Mouse (Mus musculus): ENCODE measurements around the gene Trim61. TPM values are rescaled to one million over a fixed set of nuclear protein-coding genes. Genes with fewer than 3 reads are reported as not detected.

Gene Trim61
- polyA plus RNA-seq, 1 experiment from 2014 or later, result 0.09 TPM

DNA sequence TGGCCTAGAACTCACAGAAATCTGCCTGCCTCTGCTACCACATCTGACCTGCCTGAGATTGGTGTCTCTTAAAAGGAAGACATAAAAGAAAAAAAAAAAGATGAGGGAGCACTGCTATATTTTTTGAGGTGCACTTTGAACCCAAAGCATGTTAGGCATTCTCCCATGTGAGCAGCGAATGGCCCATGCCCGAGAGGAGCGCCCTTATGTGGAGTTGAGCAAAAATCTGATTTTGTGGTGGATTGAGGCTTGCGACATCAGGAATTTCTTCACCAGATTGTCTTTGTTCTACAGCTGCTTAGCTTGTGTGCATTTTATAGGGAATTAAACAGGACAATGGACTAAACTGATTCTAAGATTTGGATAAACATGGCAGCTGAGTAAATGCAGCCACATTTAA is 28.9 kb upstream of the Trim61 start:
- no peak for ATAC-seq (ENCODE audit: low FRiP score)
- no peaks in the 10 kb centered on the region for H3K4me1 ChIP-seq (replicated peaks; ENCODE audit: control insufficient read depth, insufficient read depth, low read length)
- H3K9me3 ChIP-seq (ENCODE audit: control insufficient read depth, low read length), result no peaks in the 10 kb centered on the region
- H3K4me2 ChIP-seq (replicated peaks), result no peak overlapping the region
- no peaks in the 10 kb centered on the region for H3K36me3 ChIP-seq (replicated peaks; ENCODE audit: control insufficient read depth, insufficient read depth)
- no peaks in the 10 kb centered on the region for H3K27me3 ChIP-seq (ENCODE audit: control insufficient read depth, insufficient read depth, low read length)
- 96% methylated on average over 4 of the region's 4 CpGs for WGBS
- H3K9ac ChIP-seq, result no peak overlapping the region
- no peak overlapping the region for H3K27ac ChIP-seq
- no peak overlapping the region for H3K4me3 ChIP-seq (replicated peaks; ENCODE audit: low read length)
- DNase-seq (ENCODE audit: low spot score), result no peak

DNA sequence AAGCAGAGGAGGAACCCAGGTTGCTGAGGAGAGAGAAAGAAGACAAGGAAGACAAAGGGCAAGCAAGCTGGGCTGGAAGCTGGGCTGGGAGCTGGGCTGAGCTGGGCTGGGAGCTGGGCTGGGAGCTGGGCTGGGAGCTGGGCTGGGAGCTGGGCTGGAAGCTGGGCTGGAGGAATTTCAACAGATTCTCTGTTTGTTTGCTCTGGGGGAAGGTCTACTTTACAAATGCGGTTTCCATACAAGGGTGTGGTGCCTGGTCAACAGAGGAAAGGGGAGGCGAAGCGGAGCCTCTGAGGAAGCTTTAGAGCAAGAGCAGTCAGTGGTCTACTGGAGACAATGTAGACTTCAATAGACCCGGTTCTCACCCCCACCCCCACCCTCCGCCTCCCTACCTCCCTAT is 28.2 kb upstream of the Trim61 start:
- no peak overlapping the region for H3K9ac ChIP-seq
- 0 out of 2 replicates have a peak overlapping the region, but pooled peaks have one; percentile 5 for H3K4me2 ChIP-seq (replicated peaks)
- no peak overlapping the region for H3K4me3 ChIP-seq (replicated peaks; ENCODE audit: low read length)
- no peak overlapping the region for H3K27ac ChIP-seq
- WGBS, result 25% methylated on average over 5 of the region's 5 CpGs
- no peak for DNase-seq (ENCODE audit: low spot score)
- no peaks in the 10 kb centered on the region for H3K27me3 ChIP-seq (ENCODE audit: control insufficient read depth, insufficient read depth, low read length)
- H3K9me3 ChIP-seq (ENCODE audit: control insufficient read depth, low read length), result no peaks in the 10 kb centered on the region
- H3K4me1 ChIP-seq (replicated peaks; ENCODE audit: control insufficient read depth, insufficient read depth, low read length), result no peaks in the 10 kb centered on the region
- no peaks in the 10 kb centered on the region for H3K36me3 ChIP-seq (replicated peaks; ENCODE audit: control insufficient read depth, insufficient read depth)
- no peak for ATAC-seq (ENCODE audit: low FRiP score)

DNA sequence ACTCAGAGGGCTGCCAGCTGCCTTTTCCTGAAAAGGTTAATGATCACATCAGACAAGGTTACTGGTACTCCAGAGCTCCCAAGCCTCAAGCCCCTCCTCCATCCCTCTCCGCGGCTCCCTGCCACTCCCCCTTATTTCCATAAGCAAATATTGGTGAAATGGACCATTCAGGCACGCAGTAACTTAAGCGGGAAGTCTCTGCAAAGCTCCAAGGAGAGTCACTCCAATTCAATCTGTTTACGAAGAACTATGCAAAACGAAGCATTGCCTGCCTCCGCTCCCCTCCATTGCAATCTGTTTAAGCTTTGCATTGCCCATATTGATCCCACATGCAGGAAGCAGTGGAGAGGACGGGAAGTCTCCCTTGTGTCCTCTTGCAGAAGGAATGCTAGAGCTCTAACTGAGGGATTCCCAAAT is 18.8 kb upstream of the Trim61 start, which contains the start of gene Apela:
Apela (minus strand) TSS at position 220 of the 417 bp plus-strand sequence.
- Histone ChIP-seq H3K4me3 (replicated peaks; ENCODE audit: low read length) (peak within 1 kb of the TSS; percentile 16), H3K27ac (no peak within 1 kb of the TSS), H3K9ac (no peak within 1 kb of the TSS; the same call in 1 of the 2 replicates), H3K9me3 (ENCODE audit: control insufficient read depth, low read length) (no peaks in the 10 kb centered on the region), H3K4me2 (replicated peaks) (peak within 1 kb of the TSS; percentile 50), H3K4me1 (replicated peaks; ENCODE audit: control insufficient read depth, insufficient read depth, low read length) (no peaks in the 10 kb centered on the region), H3K27me3 (ENCODE audit: control insufficient read depth, insufficient read depth, low read length) (no peaks in the 10 kb centered on the region; the same call in 1 of the 2 replicates), H3K36me3 (replicated peaks; ENCODE audit: control insufficient read depth, insufficient read depth) (no peaks in the 10 kb centered on the region)
- ATAC-seq (ENCODE audit: low FRiP score), result peak; percentile 69; the same call in 1 of the 2 replicates
- under 1% methylated on average over 8 of the region's 8 CpGs for WGBS
- DNase-seq (ENCODE audit: low spot score), result peak; percentile 33

DNA sequence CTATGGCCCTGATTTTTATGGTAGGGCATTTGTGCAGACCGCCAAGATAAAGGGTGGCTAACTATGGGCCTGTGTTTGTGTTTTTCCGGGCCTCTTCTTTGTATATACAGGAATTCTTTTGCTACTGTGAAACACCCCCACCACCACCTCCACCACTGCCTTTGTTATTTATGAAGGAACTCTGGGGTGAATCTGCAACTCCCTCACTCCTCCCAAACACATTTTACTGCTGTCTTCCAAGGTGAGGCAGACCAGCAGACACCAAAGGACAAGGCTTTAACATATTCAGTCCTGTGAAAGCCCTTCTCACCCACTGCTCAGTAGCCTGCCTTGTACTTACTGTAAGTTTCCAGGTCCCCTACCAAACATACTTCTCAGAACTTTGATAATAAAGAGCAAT is 15.8 kb upstream of the Trim61 start:
- Histone ChIP-seq H3K4me3 (replicated peaks; ENCODE audit: low read length) (no peak overlapping the region), H3K36me3 (replicated peaks; ENCODE audit: control insufficient read depth, insufficient read depth) (no peaks in the 10 kb centered on the region), H3K27me3 (ENCODE audit: control insufficient read depth, insufficient read depth, low read length) (no peaks in the 10 kb centered on the region; the same call in 1 of the 2 replicates), H3K27ac (no peak overlapping the region), H3K9me3 (ENCODE audit: control insufficient read depth, low read length) (no peaks in the 10 kb centered on the region), H3K4me2 (replicated peaks) (no peak overlapping the region), H3K4me1 (replicated peaks; ENCODE audit: control insufficient read depth, insufficient read depth, low read length) (no peaks in the 10 kb centered on the region), H3K9ac (no peak overlapping the region)
- DNase-seq (ENCODE audit: low spot score) (no peak), ATAC-seq (ENCODE audit: low FRiP score) (no peak)
- WGBS, result 28% methylated on average over 2 of the region's 2 CpGs

DNA sequence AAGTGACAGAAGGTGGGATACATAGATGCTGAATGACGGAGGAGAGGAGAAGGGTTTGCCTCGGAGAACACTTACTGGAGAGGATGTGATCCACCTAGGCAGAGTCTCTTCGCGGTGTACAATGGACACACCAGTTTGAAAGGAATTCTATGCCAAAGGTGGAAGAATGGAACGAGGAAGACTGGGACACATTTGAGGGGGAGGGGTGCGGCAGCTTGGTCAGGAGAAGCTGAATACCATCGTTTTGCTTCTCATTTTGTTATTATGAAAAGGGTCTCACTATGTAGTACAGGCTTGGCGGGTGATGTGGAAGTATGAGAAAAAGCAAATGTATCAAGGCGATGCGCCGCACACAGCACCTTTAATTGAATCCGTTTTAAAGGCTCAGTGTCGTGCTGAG is 14.7 kb upstream of the Trim61 start:
- Histone ChIP-seq H3K36me3 (replicated peaks; ENCODE audit: control insufficient read depth, insufficient read depth) (no peaks in the 10 kb centered on the region), H3K4me1 (replicated peaks; ENCODE audit: control insufficient read depth, insufficient read depth, low read length) (no peaks in the 10 kb centered on the region), H3K9ac (no peak overlapping the region), H3K27me3 (ENCODE audit: control insufficient read depth, insufficient read depth, low read length) (no peaks in the 10 kb centered on the region; the same call in 1 of the 2 replicates), H3K27ac (no peak overlapping the region), H3K4me2 (replicated peaks) (no peak overlapping the region), H3K9me3 (ENCODE audit: control insufficient read depth, low read length) (no peaks in the 10 kb centered on the region), H3K4me3 (replicated peaks; ENCODE audit: low read length) (no peak overlapping the region)
- ATAC-seq (ENCODE audit: low FRiP score) (no peak), DNase-seq (ENCODE audit: low spot score) (no peak)
- WGBS, result 85% methylated on average over 13 of the region's 13 CpGs

DNA sequence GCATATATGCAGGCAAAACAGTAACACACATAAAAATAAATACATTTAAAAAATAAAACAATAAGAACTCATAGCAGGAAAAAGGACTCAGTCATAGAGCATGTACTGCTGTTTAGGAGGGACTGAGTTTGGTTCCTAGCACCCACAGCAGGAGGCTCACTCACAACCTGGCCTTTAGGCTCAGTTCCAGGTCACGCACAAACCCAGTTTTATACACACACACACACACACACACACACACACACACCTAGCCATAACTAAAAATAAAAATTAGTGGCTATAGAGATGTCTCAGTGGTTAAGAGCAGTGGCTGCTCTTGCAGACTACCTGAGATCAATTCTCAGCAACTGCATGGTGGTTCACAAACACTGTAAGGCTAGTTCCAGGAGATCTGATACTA is 13.8 kb upstream of the Trim61 start:
- ATAC-seq (ENCODE audit: low FRiP score), result no peak
- H3K27ac ChIP-seq, result no peak overlapping the region
- no peaks in the 10 kb centered on the region for H3K9me3 ChIP-seq (ENCODE audit: control insufficient read depth, low read length)
- H3K27me3 ChIP-seq (ENCODE audit: control insufficient read depth, insufficient read depth, low read length), result no peaks in the 10 kb centered on the region; the same call in 1 of the 2 replicates
- H3K4me2 ChIP-seq (replicated peaks), result no peak overlapping the region
- DNase-seq (ENCODE audit: low spot score), result no peak
- 100% methylated on average over 1 of the region's 1 CpGs for WGBS
- H3K4me1 ChIP-seq (replicated peaks; ENCODE audit: control insufficient read depth, insufficient read depth, low read length), result no peaks in the 10 kb centered on the region
- H3K36me3 ChIP-seq (replicated peaks; ENCODE audit: control insufficient read depth, insufficient read depth), result no peaks in the 10 kb centered on the region
- no peak overlapping the region for H3K9ac ChIP-seq
- no peak overlapping the region for H3K4me3 ChIP-seq (replicated peaks; ENCODE audit: low read length)

DNA sequence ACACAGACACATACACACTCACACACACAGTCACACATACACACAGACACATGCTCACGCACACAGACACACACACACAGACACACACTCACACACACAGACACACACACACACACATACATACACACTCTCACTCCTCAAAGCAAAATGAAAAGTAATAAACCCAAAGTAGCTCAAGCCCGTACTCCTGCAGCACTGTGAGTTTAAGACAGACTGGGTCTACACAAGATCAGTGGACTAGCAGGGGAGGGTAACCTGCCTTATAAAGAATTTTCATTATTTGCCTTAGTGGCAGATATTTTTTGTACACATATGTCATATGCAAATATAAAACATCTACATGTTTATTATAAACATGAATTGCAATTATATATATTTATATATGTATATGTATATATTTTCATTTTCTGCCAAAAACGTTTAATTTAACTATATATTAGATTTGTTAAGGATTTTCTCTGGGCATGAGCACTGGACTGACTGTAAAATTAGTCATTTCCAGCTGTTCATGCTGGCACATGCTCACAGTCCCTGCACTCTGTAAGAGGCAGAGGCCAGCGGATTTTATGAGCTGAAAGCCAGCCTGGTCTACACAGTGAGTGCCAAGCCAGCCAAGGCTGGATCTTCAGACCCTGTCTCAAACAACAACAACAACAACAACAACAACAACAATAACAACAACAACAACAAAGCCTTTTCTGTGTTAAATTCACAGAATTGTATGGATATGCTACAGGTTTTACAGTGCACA is 12.6 kb upstream of the Trim61 start:
- no peaks in the 10 kb centered on the region; the same call in 1 of the 2 replicates for H3K27me3 ChIP-seq (ENCODE audit: control insufficient read depth, insufficient read depth, low read length)
- no peaks in the 10 kb centered on the region for H3K4me1 ChIP-seq (replicated peaks; ENCODE audit: control insufficient read depth, insufficient read depth, low read length)
- H3K36me3 ChIP-seq (replicated peaks; ENCODE audit: control insufficient read depth, insufficient read depth), result no peaks in the 10 kb centered on the region
- DNase-seq (ENCODE audit: low spot score) (no peak), ATAC-seq (ENCODE audit: low FRiP score) (no peak)
- H3K27ac ChIP-seq, result no peak overlapping the region
- 83% methylated on average over 4 of the region's 4 CpGs for WGBS
- H3K9me3 ChIP-seq (ENCODE audit: control insufficient read depth, low read length), result no peaks in the 10 kb centered on the region
- no peak overlapping the region for H3K9ac ChIP-seq
- H3K4me2 ChIP-seq (replicated peaks), result no peak overlapping the region
- H3K4me3 ChIP-seq (replicated peaks; ENCODE audit: low read length), result no peak overlapping the region

DNA sequence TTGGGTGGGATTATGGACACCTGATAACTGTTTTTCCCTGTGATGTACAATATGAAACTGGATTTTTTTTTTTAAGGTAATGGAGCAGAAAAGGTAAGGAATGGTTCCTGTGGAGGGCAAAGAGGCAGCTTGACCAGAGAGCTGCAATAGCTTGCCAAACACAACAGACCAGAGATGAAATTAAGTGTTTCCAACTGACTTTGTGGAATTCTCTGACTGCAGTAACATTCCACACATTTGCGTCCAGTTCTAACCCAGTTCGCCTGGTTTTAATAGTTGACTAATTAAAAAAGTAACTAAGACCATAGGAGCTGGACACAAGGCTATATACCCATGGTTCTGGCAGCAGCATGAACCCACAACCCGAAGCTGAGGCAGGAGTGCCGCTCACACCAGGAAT is 11.5 kb upstream of the Trim61 start:
- Histone ChIP-seq H3K4me1 (replicated peaks; ENCODE audit: control insufficient read depth, insufficient read depth, low read length) (no peaks in the 10 kb centered on the region), H3K9ac (no peak overlapping the region), H3K27me3 (ENCODE audit: control insufficient read depth, insufficient read depth, low read length) (no peaks in the 10 kb centered on the region), H3K27ac (no peak overlapping the region), H3K4me3 (replicated peaks; ENCODE audit: low read length) (no peak overlapping the region), H3K9me3 (ENCODE audit: control insufficient read depth, low read length) (no peaks in the 10 kb centered on the region), H3K36me3 (replicated peaks; ENCODE audit: control insufficient read depth, insufficient read depth) (no peaks in the 10 kb centered on the region), H3K4me2 (replicated peaks) (no peak overlapping the region)
- DNase-seq (ENCODE audit: low spot score), result no peak
- WGBS, result 87% methylated on average over 4 of the region's 4 CpGs
- no peak for ATAC-seq (ENCODE audit: low FRiP score)

DNA sequence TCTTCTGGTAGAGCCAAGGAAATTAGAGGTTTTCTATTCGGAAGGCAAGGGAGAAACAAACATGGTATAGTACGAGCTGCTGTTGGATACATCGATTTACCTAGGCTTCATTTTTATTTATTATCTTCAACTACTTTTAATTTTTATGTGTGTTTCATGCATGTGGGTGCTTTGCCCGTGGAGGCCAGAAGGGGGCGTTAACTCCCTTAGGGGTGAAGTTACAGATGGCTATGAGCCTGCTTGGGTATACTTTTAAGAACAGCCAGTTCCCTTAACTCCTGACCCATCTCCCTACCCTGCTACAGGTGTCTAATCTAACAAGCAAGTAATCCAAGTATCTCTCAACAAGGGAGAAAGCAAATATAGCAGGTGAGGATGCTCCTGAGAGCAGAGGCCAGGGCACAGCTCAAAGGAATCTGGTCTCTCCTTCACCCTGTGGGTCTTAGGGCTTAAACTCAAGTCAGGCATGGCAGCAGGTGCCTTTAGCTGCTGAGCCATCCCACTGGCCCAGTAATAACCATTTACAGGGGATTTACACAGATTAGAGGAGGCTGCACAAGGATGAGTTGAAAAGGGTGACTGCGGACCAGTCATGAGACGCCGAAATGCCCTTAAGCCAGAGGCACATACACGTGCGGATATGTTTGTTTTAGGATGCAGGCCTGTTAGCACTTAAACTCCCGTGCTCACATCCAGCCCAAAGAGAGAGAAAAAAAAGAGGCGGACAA is 10.8 kb upstream of the Trim61 start:
- WGBS, result 85% methylated on average over 12 of the region's 12 CpGs

More for the DNA sequence above, 10.8 kb upstream of the Trim61 start:
- no peaks in the 10 kb centered on the region for H3K36me3 ChIP-seq (replicated peaks; ENCODE audit: control insufficient read depth, insufficient read depth)
- no peak overlapping the region for H3K9ac ChIP-seq
- DNase-seq (ENCODE audit: low spot score) (no peak), ATAC-seq (ENCODE audit: low FRiP score) (no peak)
- no peak overlapping the region for H3K4me3 ChIP-seq (replicated peaks; ENCODE audit: low read length)
- no peaks in the 10 kb centered on the region for H3K9me3 ChIP-seq (ENCODE audit: control insufficient read depth, low read length)
- H3K27ac ChIP-seq, result no peak overlapping the region
- H3K27me3 ChIP-seq (ENCODE audit: control insufficient read depth, insufficient read depth, low read length), result no peaks in the 10 kb centered on the region
- H3K4me2 ChIP-seq (replicated peaks), result no peak overlapping the region
- H3K4me1 ChIP-seq (replicated peaks; ENCODE audit: control insufficient read depth, insufficient read depth, low read length), result no peaks in the 10 kb centered on the region
